Mouse (Mus musculus) heart, adult 9 months (tissue): ENCODE measurements at regions not wholly inside any gene's neighbourhood (a gene's known extent, or its start where the extent isn't known, plus 50 kb on each side); places are given as distances from the start of the nearest gene placed in this dataset.
"Not testable (repeated sequence)": the region's sequence is repeated elsewhere in the genome, so short reads cannot be mapped to it uniquely, and the experiment has no call there.

Experiments used
- DNase-seq, 2 experiments: peaks; one replicate each; pipeline ENCODE4 v3.0.0; 2022; ENCODE audit warnings: low spot score in 2 of 2

- no peak for DNase-seq
Observed at GRCm38 (mm10) chr13:4858341-4858740, 249.4 kb upstream of the Akr1e1 start.

- DNase-seq = not testable (repeated sequence)
Observed at GRCm38 (mm10) chr13:4839481-4839880, 230.5 kb upstream of the Akr1e1 start.

- DNase-seq = no peak
Observed at GRCm38 (mm10) chr13:4826756-4827155, 217.8 kb upstream of the Akr1e1 start.

- DNase-seq = not testable (repeated sequence)
Observed at GRCm38 (mm10) chr13:4825749-4826148, 216.8 kb upstream of the Akr1e1 start.

GRCm38 (mm10) chr13:4806876-4807275 is 197.9 kb upstream of the Akr1e1 start:
- DNase-seq = no peak

- no peak for DNase-seq
Observed at GRCm38 (mm10) chr13:4800666-4801065, 191.7 kb upstream of the Akr1e1 start.

GRCm38 (mm10) chr13:4791139-4791538 is 182.2 kb upstream of the Akr1e1 start:
- DNase-seq = peak; percentile 12 to 44

- DNase-seq = no peak
Observed at GRCm38 (mm10) chr13:4790414-4790813, 181.4 kb upstream of the Akr1e1 start.

- DNase-seq = no peak
Observed at GRCm38 (mm10) chr13:4783290-4783689, 174.3 kb upstream of the Akr1e1 start.

GRCm38 (mm10) chr13:4778264-4778823 is 169.4 kb upstream of the Akr1e1 start:
- not testable (repeated sequence) for DNase-seq

GRCm38 (mm10) chr13:4776855-4777254 is 167.9 kb upstream of the Akr1e1 start:
- peak; percentile 27 to 56 for DNase-seq

GRCm38 (mm10) chr13:4772324-4772723 is 163.3 kb upstream of the Akr1e1 start:
- peak; percentile 49 to 54 for DNase-seq

- DNase-seq = peak; percentile 95 to 98
Observed at GRCm38 (mm10) chr13:4771120-4772075, 162.4 kb upstream of the Akr1e1 start.

- no peak for DNase-seq
Observed at GRCm38 (mm10) chr13:4759965-4760364, 151.0 kb upstream of the Akr1e1 start.

GRCm38 (mm10) chr13:4756529-4756928 is 147.6 kb upstream of the Akr1e1 start:
- DNase-seq = no peak

- no peak for DNase-seq
Observed at GRCm38 (mm10) chr13:4742930-4743329, 134.0 kb upstream of the Akr1e1 start.

- not testable (repeated sequence) for DNase-seq
Observed at GRCm38 (mm10) chr13:4716299-4716698, 107.3 kb upstream of the Akr1e1 start.

GRCm38 (mm10) chr13:4714724-4715123 is 105.8 kb upstream of the Akr1e1 start:
- no peak for DNase-seq

GRCm38 (mm10) chr13:4712698-4713097 is 103.7 kb upstream of the Akr1e1 start:
- no peak for DNase-seq

GRCm38 (mm10) chr13:4699591-4699990 is 90.6 kb upstream of the Akr1e1 start:
- DNase-seq = not testable (repeated sequence)

GRCm38 (mm10) chr13:4666375-4667140 is 57.6 kb upstream of the Akr1e1 start:
- peak; percentile 14 to 25 for DNase-seq

- no peak for DNase-seq
Observed at GRCm38 (mm10) chr13:4663390-4663789, 54.4 kb upstream of the Akr1e1 start.
